Mouse (Mus musculus) cerebellum, adult (tissue): ENCODE measurements around the gene Eef1akmt3.
"Not testable (repeated sequence)": the region's sequence is repeated elsewhere in the genome, so short reads cannot be mapped to it uniquely, and the experiment has no call there.

Experiments
- ATAC-seq: cut with Nextera tagmentation; 2 replicates; pipeline ENCODE4 v1.9.2; 2017; ENCODE audit warnings: mild to moderate bottlenecking, moderate library complexity, mixed read lengths; ENCODE audit not compliant: insufficient number of reproducible peaks, low FRiP score, low TSS enrichment

Gene Eef1akmt3

DNA sequence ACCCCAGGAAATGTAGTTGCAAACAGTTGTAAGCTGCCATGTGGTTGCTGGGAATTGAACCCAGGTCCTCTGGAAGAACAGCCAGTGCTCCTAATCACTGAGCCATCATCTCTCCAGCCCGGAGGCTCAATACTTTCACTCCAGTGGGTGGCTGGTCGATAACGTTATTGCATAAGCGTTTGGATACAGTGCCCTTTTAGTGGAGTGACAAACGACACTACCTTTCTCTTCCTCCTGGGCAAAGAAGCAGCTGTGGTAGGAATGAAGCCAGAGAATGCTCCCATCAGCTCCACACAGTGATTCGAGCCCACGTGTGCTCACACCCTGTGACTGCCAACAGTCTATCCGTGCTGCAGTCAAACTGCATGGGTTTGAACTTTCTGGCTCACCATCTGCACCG, 29.9 kb upstream of the Eef1akmt3 start:
- ATAC-seq: no peak

DNA sequence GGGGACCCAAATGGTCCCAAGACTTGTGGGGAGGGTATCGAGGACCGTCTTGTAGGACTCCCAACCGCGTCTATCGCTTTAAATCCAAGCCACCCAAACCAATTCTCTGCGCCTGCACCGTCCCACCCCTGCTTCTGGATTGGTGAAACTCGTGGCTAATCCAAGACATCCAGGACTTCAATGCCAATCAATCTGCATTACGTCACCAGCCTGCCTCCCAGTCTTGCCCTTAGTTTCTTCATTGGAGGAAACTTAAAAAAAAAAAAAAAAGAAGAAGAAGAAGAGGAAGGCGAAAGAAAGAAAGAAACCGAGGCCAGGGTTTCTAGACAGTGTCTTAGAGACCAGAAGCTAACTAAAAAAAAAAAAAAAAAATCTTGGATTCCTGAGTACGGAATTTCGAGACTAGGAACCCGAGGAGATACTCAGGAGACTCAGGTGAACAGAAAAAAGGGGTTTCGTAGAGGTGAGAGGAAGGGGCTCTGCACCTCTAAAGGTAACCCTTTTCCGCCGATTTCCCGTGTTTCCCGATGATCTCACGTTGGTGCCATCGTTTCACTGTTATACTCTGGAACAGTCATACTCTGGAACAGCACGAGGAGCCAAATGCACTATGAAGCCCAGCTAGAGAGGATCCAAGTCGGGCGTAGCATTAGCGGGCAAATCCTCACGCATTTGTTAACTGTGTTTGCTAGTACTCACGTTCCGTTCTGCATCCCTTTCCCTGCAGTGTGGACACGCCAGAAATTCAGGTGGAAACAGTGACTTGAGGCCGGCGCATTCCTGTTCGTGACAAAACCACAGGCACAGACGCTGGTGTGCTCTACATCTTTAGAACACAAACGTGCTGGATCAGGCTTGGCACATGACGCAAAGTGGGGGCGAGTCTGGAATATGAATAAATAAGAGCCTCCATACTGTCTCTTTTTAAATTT, 29.1 kb upstream of the Eef1akmt3 start, which contains the start of gene Tspan31:
Tspan31 (minus strand) TSS at position 75 of the 932 bp plus-strand sequence.
- peak; percentile 91 for ATAC-seq

DNA sequence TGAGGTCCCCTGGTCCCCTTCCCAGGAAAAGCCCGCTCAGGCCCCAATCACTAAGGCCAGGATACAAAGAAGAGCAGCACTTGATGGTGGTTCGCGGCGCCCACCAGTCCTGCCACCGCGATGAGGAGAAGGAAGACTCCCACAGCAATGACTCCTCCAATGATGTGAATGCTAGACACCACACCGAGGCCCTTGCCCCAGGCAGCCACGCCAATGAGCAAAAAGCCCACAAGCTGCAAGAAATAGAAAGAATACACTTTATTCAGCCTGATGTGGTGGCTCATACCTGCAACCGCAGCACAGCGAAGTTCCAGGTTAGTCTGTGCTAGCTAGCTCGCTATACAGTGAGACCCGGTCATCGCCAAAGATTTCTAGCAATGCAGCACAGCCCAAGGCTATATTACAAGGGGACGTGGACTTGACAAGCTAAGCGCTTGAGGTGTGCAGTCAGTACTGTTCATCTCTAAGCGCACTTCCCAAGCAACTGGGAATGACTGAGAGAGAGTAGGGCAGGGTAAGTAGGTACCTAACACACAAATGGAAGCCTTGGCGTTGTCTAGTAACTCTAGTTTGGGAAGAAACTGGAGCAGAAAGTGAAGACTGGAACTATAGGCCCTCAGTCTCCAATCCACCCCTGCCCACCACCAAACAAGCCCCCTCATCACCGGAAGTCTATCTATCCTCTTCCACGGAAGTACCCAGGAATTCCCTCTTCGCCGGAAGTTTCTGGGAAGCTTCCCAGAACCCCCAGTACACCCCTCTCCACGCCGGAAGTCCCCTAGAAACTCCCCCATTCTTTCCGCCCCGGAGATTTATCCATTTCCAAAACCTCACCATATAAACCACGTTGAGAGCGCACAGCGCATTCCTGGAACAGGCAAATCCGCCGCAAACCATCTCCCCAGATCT, 28.2 kb upstream of the Eef1akmt3 start:
- ATAC-seq: 0 out of 2 replicates have a peak, but pooled peaks have one; percentile 14

DNA sequence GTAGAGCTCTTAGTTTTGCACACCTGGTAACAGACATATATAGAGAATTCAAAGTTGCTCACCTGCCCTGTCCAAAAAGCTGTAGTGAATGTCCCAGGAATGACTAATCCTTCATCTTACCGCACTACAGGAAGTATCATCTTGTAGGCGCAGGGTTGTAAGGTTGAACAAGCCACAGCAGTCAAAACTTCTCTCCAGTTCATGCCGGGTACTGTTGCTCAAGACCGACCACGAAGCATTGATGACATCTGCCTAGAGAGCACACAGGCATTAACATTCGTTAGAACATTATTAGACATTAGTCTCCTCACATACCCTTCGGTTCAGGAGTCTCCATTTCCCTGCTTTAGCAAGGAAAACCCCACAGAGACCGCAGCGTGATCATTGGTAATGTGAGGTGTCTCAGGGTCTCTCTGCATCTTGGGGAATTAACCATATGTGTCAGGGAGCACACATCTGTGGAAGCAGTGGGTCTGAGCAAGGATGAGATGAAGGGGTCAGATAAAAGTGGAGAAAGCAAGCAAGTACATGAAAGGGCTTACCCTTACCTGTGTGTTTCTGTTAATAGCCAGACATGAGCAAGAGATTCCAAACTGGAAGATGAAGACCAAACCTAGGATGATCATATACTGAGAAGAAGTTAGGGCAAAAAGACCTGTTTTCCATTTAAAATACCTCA, 27.2 kb upstream of the Eef1akmt3 start:
- ATAC-seq: no peak

DNA sequence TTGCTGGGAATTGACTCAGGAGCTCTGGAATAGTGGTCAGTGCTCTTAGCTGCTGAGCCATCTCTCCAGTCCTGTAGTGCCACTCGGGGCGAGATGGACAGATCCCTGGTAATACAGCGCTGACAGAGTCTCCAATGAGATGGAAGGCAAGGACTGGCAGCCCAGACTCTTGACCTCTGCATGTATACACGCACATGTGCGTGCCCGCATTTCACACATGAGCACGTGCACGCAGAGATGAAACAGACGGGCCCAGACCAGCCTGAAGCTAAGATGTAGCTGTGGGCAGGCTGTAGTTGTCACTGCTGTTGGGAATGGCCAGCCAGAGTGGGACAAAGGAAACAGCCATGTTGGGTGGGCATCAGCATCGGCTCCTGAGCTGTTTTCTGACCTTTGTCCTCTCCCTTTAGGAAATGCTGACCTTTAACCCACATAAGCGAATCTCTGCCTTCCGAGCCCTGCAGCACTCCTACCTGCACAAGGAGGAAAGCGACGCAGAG, 25.3 kb upstream of the Eef1akmt3 start:
- no peak for ATAC-seq

DNA sequence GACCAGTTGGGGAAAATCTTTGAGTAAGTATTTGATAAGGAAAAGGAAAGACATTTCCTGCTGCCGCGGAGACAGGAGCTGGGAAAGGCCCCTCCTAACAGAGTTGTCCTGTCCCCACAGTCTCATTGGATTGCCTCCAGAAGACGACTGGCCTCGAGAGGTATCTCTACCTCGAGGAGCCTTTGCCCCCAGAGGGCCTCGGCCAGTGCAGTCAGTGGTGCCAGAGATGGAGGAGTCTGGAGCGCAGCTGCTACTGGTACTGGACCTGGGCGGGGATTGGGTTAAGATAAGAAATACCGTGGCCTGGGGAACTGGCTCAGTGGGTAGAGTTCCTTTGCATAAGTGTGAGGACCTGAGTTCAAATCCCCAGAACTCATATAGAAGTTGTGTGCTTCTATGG, 24.7 kb upstream of the Eef1akmt3 start:
- no peak for ATAC-seq

DNA sequence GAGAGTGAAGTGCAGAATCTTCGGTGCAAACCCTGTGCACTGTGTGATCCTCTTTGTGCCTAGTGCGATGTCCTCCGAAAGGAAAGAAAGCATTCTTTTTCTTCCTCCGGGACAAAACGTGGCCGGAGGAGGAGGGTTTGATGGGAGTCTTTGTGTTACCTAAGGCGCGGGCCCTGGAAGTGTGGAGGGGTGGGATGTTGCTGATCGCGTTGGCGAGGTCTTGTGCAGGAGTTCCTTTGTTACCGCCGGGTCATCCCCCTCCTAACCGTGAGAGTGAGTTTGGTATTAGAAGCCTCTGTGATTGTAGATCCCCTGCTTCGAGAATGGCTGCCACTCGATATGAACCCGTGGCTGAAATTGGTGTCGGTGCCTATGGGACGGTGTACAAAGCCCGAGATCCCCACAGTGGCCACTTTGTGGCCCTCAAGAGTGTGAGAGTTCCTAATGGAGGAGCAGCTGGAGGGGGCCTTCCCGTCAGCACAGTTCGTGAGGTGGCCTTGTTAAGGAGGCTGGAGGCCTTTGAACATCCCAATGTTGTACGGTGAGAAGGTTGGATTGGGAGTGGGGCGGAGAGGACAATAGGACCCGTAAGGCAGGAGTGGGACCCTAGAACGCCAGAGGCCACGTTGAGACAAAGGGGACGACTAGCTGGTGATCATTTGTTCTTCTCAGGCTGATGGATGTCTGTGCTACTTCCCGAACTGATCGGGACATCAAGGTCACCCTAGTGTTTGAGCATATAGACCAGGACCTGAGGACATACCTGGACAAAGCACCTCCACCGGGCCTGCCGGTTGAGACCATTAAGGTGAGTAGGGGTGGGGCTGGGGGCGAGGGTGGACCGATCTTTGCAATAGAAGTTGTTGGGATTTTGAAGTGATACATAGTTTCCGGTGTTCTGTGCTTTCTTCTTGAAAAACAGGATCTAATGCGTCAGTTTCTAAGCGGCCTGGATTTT, 22.9 kb upstream of the Eef1akmt3 start:
- no peak; the same call in 1 of the 2 replicates for ATAC-seq

DNA sequence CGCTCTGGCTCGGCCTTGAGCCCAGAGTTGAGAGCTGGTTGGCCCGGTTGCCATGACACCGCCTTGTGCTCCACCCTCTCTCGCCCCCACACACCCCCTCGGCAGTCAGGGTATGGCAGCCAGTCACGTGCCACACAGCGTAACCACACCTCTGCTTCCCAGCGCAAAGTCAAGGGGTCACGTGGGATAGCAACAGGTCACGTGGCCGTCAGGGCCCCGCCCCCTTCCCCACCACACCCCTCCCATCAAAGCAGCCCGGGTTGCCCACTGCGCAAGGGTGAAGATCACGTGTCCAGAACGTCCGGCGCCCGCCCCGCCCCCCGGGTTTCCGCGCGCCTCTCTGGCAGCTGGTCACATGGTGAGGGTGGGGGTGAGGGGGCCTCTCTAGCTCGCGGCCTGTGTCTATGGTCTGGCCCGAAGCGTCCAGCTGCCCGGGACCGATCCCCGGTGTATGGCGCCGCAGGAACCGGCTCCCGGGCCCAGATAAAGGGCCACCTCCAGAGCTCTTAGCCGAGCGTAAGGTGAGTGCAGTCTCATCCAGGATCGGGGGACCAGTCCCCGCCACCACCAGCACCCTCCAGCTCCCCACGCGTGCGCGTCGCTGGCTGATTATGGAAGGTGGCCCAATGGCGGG, 22.0 kb upstream of the Eef1akmt3 start, which contains the start of gene Cdk4:
Cdk4 (plus strand) TSS at position 296 of the 634 bp plus-strand sequence.
- peak; percentile 69 for ATAC-seq

DNA sequence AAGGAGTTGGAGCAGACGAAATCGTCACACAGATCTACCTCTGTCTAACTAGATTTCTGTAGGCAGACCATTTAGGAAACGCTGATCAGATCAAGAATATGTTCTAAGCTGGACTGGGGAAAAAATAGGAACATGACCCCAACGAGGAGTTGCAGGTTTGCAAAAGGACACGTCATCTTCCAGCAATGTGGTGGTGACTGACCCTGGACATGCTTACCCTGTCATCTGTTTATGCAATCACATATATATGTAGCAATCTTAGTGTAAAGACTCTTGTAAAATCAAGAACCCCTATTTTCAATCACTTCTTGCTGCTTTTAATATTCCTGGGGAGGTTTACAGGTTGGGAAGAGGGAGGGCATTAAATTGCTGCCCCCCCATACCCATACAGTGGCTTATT, 21.2 kb upstream of the Eef1akmt3 start:
- no peak for ATAC-seq

DNA sequence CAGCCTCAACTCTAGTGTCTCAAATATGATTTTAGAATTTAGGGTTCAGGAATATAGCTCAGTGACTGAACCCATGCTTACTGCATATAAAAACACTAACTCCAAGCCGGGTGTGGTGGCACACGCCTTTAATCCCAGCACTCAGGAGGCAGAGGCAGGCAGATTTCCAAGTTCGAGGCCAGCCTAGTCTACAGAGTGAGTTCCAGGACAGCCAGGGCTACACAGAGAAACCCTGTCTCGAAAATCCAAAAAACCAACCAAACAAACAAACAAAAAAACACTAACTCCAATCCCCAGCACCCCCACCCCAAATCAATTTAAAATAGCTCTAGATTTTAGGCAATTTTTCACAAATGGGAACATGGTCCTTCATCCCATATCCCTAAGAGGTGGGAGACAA, 20.8 kb upstream of the Eef1akmt3 start:
- ATAC-seq: not testable (repeated sequence)

DNA sequence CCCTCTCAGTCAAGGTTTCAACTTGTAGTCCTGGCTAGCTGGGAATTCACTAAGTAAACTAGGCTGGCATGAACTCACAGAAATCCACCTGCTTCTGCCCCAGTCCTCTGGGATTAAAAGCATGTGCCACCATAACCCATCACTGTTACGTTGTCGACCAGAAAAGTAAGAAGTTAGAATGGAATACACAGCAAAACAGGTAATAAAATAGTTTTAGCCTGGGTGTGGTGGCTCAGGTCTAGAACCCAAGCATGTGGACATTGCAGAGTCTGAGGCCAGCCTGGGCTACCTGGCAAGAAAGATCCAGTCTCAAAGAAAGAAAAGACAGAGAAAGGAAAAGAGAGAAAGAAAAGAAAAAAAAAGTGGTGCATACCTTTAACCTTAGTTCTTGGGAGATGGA, 20.2 kb upstream of the Eef1akmt3 start:
- no peak for ATAC-seq

DNA sequence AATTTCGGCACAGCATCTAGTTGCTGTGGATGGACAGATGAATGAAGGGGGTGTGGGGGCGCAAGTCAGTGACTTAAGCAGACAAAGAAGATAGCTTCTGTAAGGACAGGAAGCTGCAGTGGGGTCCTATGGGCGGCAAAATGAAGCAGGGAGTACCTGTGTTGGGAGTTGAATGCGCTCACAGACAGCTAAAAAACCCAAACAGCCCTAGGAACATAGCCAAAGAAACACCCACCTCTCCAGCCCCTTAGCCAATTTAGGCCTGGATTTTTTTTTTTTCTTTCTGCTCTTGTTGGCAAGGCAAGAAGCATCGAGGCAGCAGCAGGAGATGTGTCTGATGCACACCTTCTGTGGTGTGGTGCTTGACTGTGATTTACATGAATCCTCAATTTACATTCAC, 19.8 kb upstream of the Eef1akmt3 start:
- no peak for ATAC-seq

DNA sequence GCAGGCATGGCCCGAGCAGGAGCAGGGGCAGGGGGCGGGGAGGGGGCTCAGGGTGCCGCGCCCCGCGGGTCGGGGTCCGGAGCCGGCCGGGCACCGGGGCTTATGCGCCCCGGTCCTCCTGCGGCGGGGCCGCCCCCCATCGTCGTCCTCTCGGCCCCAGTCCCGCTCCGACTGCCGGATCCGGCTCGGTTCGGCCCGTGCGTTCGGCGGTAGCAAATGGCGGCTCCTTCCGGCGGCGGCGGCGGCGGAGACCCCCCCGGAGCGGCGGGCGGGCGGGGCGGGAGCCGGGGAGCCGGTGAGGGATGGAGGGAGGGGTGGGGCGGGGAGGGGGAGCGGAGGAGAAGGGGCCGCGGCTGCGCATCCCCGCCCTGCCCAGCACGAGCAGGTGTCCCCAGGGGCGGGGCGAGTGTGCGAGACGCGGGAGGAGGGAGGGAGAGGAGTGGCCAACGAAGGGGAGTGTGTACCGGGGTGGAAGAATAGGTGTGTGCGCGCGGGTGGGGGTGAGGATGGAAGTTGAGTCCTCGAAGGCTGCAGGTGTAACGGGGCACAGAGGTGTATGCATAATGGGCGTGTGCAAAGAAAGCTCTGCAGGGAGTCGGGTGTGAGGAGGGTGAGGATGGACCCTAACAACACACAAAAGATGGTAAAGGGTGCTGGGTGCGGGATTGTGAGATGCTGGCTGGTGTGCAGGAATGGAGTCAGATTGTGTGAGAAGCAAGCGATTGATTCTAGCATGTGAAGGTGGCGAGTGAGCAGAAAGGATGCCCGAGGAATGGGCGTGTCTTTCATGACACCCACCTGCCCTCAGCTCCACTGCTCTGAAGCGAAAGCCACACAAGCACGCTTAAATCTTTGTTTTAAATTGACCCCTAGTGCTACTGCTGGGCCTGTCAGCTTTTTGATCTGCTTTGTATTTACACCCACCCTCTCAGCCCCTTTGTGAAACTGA, 18.9 kb upstream of the Eef1akmt3 start, which contains the start of gene March9:
March9 (minus strand) TSS at position 217 of the 949 bp plus-strand sequence.
- 0 out of 2 replicates have a peak, but pooled peaks have one; percentile 8 for ATAC-seq

DNA sequence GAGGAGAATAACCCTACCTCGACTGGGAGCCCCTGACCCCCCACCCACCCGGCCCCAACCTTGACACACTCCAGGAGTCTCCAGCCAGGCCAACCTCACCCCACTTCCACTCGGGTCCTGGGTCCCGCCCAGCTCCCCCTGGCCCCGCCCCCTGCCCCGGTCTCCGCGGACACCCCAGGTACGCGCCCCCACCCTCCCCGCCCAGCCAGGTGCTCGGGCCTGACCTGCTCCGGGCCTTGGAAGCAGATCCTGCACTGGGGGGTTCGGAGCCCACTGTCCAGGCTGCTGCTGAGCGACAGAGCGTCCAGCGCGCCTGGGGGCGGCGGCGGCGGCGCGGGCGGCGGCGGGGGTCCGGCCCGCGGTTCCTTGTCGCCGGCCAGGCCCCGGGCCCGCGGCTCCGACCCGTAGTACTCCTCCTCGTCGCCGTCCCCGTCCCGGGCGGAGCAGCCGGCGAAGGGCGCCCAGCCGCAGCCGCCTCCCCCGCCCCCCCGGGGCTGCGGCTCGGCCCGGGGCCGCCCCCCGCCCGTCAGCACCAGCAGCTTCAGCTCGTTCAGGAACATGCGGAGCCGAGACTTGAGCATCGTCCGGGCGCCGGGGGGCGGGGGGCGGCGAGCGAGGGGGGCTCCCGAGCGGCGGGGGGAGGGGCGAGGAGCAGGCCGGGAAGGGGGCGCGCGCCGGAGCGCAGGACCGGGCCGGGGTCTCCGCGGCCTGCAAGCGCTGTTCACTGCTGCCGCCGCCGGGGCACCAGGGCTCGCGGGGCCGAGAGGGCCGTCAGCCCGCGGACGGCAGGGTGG, 18.1 kb upstream of the Eef1akmt3 start:
- ATAC-seq: no peak

DNA sequence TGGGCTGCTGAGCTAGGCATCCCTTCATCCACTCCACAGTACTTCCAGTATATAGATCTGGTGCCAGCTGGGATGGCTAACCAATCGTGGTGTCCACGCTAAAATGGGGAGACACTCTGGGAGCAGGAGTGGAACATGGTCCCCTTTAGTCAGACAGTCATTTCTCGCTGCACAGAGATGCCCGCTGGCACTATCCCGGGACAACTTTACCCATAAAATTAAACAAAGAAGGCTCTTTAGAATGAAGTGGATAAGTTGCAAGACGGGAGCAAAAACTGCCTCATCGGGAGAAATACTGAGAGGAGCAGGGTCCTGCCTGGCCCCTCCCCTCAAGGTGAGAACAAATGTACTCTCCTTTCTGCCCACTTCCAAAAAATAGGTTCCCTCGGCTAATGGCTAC, 17.4 kb upstream of the Eef1akmt3 start:
- no peak for ATAC-seq

DNA sequence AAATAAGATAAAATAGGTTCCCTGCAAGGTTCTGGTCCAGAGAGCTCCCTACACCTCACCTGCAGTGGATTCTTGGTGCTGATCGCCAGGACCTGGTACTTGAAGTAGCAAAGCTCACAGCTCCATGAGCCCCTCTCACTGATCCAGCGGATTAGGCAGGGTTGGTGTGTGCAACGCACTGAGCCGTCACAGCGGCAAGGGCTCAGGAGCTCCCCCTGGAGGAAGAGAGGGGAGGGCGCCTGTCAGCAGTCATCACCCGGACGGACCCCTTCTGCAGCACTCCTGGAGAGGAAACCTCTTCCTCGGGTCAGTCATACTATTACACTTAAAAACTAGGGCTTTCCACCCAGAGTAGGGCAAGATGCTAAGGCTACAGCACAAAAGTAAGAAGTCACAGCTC, 16.8 kb upstream of the Eef1akmt3 start:
- no peak; the same call in 1 of the 2 replicates for ATAC-seq

DNA sequence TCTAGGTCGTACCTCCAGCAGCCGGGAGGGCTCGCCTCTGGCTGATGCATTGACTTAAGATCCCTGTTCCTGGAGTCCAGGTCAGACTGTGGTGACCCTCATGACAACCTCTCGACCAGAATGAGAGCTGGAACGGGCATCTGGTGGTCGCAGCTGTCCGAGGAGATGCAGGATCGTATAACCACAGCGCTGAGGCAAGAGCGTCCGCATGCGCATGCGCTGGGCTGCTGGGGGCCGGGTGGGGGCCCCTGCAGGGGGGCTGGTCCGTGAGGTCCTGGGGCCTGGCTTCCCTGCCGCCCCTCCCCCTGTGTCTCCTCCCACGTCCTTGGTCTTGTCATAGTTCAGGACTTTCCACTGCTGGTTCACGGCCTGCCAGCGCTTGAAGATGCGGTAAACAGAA, 15.2 kb upstream of the Eef1akmt3 start:
- ATAC-seq: no peak
